Mouse (Mus musculus) cerebral cortex, adult 2 months (tissue): ENCODE data around the gene Grhl1.

ENCODE experiments used
- WGBS: fragments of 180-500 bp; shearing (Covaris S2); methylation state at CpG from one replicate; pipeline ENCODE4 v1.1.7; 2018; 5-methylcytosine and 5-hydroxymethylcytosine counted together

Grhl1 gene

DNA sequence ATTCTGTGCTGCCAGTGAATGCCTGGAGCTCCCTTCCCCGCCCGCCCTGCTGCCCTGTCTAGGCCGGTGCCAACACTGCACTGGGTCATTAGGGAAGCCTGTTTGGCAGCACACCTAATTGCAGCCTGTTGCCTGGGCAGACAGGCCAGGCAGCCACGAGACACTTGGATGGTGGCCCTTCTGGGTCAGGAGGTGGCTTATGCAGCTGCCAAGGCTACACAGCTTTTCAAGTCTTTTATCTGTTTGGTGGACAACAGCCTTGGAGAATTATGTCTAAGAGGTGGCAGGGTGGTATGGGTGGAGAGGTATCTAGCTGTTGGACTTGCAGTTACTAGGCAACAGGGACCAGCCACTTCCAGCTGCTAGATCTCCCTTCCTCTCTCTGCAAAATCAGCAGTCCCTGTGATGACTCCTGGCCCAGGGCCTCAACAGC is 70.3 kb downstream of the Grhl1 start:
- WGBS: 54% methylated on average over 4 of the region's 4 CpGs

DNA sequence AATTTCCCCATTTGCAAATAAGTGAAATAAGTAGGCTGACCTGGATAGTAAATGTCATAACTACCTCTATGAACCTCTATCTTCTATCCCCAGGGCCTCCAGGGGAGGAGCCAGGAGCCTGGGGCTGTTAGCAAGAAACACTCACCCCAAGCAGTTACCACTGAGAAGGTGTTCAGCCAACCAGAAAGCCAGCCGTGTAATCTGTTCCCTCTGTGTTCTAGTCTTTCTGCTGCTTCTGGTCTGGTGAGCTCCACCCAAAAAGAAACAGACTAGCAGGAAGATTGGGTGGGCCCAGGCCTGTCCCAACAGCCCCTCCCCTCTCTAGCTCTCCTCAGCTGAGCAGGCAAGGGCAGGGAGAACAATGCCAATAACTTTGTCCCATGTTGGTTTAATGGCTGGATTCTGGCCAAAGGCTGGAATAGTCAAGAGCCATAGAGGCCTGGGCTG is 72.1 kb downstream of the Grhl1 start:
- WGBS: 74% methylated on average over 1 of the region's 1 CpGs

DNA sequence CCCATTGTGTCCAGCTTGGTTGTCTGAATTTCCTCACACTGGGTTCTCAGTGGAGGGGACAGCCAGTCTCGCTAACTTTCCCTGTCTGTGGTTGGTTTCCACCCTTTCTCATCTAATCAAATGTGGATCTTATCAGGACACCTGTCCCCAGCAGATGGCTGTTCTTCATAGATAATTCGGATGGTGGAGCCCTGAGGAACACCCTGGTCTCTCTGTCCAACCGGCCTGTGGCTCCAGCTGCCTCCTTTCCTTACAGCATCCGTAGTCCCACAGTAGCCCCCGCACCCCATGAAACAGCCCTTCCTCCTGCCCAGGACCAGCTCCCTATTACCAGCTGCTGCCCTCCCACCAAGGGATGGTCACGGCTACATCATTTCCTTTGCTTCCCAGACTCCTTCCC is 73.8 kb downstream of the Grhl1 start:
- 89% methylated on average over 6 of the region's 6 CpGs for WGBS

DNA sequence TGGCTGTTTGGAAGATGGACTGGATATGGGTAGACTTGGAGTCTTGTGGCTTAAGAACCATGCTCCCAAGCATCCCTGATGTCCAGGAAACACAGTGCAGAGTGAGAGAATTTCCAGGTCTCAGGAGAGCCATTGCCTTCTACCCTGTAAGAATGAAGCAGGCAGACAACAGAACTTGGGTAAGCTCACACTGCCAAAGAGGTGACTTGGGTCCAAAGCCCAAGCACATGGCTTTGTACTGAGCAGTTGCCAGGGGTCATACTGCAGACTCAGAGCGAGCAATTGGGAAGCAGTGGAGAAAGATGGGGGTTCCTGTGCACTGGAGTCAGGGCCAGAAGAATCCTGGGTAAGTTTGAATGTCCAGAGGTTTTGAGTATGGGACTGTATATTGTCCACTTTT is 76.0 kb downstream of the Grhl1 start:
- 93% methylated on average over 1 of the region's 1 CpGs for WGBS

DNA sequence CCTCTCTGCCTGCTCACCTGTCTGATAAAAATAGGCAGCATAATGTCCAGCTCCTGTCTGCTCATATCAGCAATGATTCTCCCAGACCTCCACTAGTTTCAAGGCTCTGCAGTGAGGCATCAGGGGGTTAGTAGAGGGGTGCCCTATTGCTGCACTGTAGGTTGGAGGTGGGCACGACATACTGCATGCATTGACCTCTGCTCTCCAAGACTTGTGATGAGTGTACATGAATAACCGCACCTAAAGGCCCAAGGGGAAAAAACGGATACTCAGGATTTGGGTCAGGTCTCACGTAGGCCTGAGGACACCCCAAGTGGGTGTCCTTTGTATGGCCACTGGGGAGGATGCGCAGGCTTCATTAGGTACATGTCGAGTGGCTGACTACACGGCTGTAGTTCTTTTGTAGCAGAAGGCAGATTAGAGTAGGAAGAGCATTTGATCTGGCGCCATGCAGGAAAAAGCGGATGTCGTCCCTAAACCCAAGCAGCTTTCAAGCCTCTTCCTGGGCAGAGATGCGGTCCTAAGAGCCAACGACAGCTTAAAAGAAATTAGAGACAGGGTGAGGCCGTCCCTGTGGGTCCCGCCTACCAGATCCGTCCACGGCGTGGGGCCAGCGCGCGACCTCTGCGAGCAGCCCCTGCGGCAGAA is 78.5 kb downstream of the Grhl1 start:
- 5% methylated on average over 22 of the region's 22 CpGs for WGBS

DNA sequence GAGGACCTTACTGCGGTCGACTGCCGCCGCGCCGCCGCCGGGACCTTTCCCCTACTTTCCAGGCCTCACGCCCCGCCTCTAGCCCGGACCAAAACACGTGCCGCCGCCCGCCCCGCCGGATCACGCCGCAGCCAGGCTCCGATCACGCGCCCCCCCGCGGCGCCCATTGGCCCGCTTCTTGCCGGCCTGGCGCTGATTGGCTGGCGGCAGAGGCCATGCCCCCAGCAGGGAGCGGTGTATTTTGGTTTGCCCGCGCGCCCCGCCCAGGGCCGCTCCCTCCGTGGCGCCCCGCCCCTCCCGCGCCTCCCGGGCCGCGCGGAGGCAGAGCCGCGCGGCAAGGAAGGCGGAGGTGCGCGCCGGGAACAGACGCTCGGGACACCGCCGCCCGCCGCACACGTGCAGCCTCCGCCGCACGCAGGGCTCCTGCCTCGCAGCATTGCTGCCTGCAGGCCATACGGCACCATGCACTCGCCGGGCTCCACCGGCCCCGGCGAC is 79.0 kb downstream of the Grhl1 start, which contains the start of gene Klf11:
Gene Klf11 (plus strand): TSS at position 212 of the 495 bp plus-strand sequence.
- WGBS: 1% methylated on average over 68 of the region's 68 CpGs

DNA sequence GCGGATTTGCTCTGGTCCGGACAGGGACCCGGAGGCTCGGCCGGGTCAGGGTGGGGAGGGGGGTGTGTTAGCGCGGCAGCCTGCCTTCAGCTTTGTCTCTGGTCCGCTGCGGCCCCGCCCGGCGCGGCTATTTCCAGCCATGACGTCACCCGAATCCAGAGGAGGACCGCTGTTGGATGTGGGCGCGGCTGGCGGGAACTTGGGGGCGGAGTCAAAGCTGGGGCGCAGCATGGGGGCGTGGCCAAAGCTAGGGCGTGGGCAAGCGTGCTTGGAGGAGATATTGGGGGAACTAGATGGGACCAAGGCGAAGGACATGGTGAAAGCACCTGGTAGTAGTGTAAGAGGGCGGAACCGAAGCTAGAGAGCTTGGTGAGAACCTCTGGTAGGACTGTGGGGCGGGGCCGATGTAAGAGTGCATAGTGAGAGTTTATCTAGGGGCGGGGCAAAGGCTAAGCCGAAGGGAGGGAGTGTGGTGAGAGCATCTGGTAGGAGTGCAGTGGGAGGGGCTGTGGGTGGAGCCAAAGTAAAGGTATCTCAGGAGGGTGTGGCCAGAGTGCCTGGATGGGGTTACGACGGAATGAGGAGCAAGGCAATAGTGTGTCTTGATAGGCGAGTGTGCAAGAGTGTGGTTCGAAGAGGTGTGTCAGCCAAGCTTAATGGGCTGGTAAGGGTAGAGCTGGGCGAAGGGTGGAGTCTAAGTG is 79.7 kb downstream of the Grhl1 start:
- WGBS: 3% methylated on average over 36 of the region's 36 CpGs

DNA sequence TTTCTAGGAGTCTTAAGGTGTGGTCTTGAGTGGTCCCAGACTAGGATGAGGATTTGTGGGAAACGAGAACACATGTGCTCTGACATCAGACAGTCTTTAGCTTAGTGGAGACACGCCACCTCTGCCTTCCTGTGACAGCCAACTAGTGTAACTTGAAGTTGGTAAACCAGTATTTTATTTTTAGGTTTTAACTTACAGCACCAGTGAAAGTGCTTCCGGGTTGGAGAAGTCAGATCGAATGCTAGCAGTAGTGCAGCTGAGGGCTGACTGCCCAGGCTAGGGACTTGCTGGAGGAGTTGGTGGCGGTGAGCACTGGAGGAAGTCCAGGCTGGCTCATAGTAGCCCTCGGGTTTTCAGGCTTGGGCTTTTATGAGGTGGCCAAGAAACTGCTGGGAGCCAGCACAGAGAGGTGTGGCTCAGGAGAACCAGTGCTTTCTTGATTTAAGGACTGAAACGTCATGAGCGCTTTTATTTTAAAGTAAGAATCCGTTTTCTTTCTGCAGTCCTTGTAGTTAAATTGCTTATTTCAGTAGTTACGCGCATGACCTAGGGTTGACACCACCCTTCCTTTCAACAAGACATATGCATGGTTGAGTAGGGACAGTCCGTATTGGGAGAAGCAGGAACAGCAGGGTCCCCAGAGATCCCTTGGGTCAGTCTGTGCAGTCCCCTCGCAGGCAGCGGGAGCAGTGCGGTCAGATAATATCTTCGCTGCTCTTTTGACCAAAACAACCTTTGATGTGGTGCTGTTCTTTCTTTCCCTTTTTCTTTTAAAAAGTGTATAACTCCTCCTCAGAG is 82.2 kb downstream of the Grhl1 start:
- 61% methylated on average over 16 of the region's 16 CpGs for WGBS

DNA sequence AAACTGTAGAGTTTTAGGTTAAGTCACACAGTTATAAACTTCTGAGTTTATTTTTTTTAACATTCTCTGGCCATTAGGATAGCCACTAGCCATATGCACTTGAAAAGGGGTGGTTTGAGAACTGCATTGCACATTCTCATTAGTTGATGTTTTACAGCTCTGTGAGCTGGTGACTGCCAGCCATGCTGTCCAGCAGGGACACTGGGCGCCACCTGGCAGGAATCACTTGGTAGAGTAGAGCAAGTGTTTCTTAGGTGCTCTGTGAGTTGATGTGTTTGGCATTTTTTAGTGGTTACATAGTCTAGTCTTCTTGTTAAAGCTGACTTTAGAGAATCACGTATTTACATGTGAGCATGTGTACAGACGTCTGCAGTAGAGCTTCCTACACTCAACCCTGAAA is 84.4 kb downstream of the Grhl1 start:
- 58% methylated on average over 3 of the region's 3 CpGs for WGBS

DNA sequence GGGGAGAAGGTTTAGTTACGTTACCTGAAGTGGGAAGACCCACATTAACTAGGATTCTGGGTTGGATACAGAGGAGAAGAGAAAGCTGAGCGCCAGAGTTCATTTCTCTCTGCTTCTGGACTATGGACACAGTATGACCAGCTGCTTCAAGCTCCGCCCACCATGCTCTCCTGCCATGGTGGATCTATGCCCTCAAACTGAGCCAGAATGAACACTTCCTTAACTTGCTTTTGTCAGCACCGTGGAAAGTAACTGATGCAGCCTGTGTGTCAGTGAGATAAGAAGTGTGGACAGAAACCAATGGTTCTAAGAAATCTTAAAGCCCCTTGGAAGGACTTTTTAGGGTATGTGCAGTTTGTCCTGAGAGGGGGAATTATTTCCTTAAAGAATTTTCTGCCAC is 86.9 kb downstream of the Grhl1 start:
- 87% methylated on average over 4 of the region's 4 CpGs for WGBS

DNA sequence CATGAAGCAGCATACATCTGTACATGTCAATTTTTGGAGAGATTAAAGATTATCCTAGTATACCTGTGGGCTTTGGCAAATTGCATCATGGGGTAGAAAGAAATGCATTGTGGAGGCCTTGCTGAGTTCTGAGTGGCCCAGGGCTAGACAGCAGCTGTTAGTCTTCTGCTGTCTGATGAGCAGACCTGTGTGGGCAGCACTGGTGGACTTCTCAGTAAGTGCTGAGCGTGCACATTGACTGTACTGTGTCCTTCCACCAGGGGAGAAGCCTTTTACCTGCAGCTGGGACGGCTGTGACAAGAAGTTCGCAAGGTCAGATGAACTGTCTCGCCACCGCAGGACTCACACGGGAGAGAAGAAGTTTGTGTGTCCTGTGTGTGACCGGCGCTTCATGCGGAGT is 87.8 kb downstream of the Grhl1 start:
- 93% methylated on average over 9 of the region's 9 CpGs for WGBS

DNA sequence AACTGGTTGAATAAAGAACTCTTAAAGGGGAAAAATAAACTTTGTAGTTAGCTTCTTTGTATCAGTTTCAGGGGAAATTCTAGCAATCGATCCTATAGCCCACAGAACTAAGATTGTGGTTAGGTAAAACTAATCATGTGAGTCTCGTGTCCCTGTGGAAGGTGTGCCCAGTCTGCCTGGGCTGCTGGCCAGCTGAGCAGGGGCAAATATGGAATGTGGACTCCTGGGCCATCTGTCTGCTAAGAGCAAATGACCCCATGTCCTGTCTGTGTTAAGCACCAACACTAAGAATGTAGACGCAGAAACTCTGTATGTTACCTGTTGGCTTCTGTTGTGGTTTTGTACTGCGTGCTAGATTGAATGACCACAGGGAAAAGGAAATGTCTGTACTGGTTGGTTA is 89.0 kb downstream of the Grhl1 start:
- WGBS: 71% methylated on average over 4 of the region's 4 CpGs

DNA sequence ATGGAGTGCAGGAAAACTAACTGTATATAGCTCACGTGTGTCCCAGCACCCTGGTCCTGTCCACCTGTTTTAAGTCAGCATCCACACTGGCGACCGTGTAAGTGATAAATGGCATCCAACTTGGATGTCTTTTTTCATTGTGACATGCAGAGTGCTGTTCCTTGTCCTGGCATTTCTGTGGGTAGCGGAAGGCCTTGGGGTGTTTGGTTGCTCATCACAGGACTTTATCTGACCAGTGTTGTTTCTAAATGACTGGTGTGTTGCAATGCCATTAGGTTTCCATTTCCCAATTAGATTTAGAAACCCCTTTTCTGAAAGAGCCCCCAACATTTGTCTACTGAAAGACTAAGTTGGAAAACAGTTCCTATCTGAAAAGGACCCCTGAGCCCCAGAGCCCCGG is 90.0 kb downstream of the Grhl1 start:
- 92% methylated on average over 5 of the region's 5 CpGs for WGBS
